Mouse (Mus musculus): ENCODE results near the gene Grhpr. TPM values are rescaled to one million over a fixed set of nuclear protein-coding genes. Genes with fewer than 3 reads are reported as not detected.
A peak's percentile ranks its signal among the peaks of the same experiment; 100 is the strongest.

Grhpr gene
- polyA plus RNA-seq, 1 experiment from 2014 or later = 20.7 TPM

DNA sequence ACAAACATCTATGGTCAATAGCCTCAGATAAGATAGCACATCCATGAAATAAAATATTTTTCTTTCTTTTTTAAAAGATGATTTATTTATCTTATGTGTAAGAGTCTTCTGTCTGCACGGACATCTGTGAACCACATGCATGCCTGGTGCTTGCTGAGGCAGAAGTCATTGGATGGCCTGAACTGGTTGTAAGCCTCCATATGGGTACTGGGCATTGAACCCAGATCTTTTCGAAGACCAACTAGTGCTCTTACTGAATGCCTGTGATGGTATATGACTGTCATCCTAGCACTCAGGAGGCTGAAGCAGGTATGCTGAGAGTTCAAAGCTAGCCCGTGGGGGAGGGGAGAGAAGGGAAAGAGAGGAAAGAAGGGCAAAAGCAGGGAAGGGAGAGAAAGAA, 16.9 kb downstream of the Grhpr start:
- DNase-seq (no peak), ATAC-seq (ENCODE audit: low FRiP score, low TSS enrichment) (no peak)
- Histone ChIP-seq H3K9me3 (ENCODE audit: control insufficient read depth, low read length) (no peaks in the 10 kb centered on the region), H3K27me3 (ENCODE audit: control insufficient read depth, insufficient read depth, low read length) (no peaks in the 10 kb centered on the region), H3K4me1 (ENCODE audit: control insufficient read depth, insufficient read depth, low read length) (no peaks in the 10 kb centered on the region), H3K36me3 (ENCODE audit: control insufficient read depth, insufficient read depth, low read length) (peaks cover 18% of the 10 kb centered on the region), H3K27ac (replicated peaks; ENCODE audit: low read depth, low read length) (no peak overlapping the region), H3K9ac (replicated peaks; ENCODE audit: low read length) (no peak overlapping the region), H3K4me2 (ENCODE audit: low read length) (no peak overlapping the region), H3K4me3 (replicated peaks; ENCODE audit: low read depth, low read length) (no peak overlapping the region)
- WGBS = 88% methylated on average over 3 of the region's 3 CpGs

DNA sequence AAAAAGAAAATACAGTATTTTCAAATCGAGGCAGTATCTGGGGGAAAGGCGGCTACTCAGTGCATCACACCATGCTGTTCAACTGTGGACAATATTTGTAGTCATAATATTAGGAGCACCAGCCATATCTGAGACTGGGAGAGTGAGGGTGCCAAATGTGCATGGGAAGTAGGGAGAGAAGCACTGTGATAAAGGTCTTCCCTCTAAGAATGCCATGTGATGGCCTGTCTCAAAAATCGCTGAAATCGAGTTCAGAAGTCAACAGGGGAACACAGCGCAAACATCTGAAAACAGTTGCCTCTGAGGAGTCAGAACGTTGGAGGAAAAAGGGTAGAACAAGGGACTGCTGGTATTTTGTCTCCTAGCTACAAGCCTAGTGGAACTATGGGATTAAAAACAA, 18.8 kb downstream of the Grhpr start:
- H3K4me3 ChIP-seq (replicated peaks; ENCODE audit: low read depth, low read length) = no peak overlapping the region
- no peaks in the 10 kb centered on the region for H3K4me1 ChIP-seq (ENCODE audit: control insufficient read depth, insufficient read depth, low read length)
- no peaks in the 10 kb centered on the region for H3K9me3 ChIP-seq (ENCODE audit: control insufficient read depth, low read length)
- no peaks in the 10 kb centered on the region for H3K27me3 ChIP-seq (ENCODE audit: control insufficient read depth, insufficient read depth, low read length)
- WGBS = 93% methylated on average over 6 of the region's 6 CpGs
- H3K36me3 ChIP-seq (ENCODE audit: control insufficient read depth, insufficient read depth, low read length) = peaks cover 2% of the 10 kb centered on the region
- H3K4me2 ChIP-seq (ENCODE audit: low read length) = no peak overlapping the region
- ATAC-seq (ENCODE audit: low FRiP score, low TSS enrichment) = no peak
- DNase-seq = no peak
- H3K9ac ChIP-seq (replicated peaks; ENCODE audit: low read length) = no peak overlapping the region
- H3K27ac ChIP-seq (replicated peaks; ENCODE audit: low read depth, low read length) = no peak overlapping the region

DNA sequence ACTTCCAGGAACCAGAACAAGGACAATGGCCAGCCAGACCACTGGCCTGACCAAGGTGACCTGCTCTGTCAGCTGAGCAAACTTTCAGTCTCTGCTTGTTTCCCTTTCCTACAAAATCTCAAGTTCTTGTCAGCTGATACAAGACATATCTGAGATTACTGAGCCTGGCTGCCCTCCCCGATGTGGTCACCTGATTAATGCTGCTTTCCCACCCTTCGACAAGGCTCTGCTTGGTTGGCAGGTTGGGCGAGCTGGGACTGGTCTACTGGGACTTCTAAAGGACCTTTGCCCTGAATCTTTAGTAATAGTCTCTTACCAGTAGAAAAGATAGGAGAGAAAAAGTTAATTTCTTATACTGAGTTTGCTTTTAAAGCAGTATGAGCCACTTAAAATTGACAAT, 24.3 kb downstream of the Grhpr start:
- WGBS = 94% methylated on average over 3 of the region's 3 CpGs
- peaks cover 10% of the 10 kb centered on the region for H3K4me1 ChIP-seq (ENCODE audit: control insufficient read depth, insufficient read depth, low read length)
- no peak overlapping the region for H3K4me3 ChIP-seq (replicated peaks; ENCODE audit: low read depth, low read length)
- H3K27me3 ChIP-seq (ENCODE audit: control insufficient read depth, insufficient read depth, low read length) = no peaks in the 10 kb centered on the region
- H3K4me2 ChIP-seq (ENCODE audit: low read length) = no peak overlapping the region
- H3K36me3 ChIP-seq (ENCODE audit: control insufficient read depth, insufficient read depth, low read length) = no peaks in the 10 kb centered on the region
- no peaks in the 10 kb centered on the region for H3K9me3 ChIP-seq (ENCODE audit: control insufficient read depth, low read length)
- ATAC-seq (ENCODE audit: low FRiP score, low TSS enrichment) = no peak
- DNase-seq = no peak
- H3K9ac ChIP-seq (replicated peaks; ENCODE audit: low read length) = no peak overlapping the region
- no peak overlapping the region for H3K27ac ChIP-seq (replicated peaks; ENCODE audit: low read depth, low read length)

DNA sequence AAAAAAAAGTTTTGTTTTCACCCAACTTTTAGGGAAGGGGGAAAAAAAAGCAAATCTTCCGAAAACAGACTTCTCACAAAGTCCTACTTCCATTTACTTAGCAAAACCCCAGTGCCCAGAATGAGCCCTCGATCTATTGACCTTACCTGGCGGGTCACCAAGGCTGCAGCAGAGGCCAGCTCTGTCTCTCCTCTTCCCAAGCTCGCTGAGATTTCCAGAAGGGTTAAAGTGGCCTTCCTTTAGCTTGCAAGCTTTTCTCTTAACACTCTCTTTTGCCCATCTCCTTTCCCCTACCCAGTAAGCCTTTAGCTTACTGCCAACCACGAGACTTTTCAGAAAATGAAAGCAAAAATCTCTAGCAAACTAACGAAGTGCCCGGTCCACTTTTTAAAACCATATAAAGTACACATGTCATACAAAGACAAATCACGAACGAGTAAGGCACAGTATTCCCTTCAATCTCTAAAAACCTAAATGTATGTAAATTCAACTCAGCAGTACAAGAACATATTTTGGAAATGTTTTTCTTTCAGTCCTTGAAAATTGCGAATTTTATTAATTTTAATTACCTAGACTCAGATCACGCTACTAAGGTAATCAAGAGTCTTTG, 29.7 kb downstream of the Grhpr start:
- no peak for ATAC-seq (ENCODE audit: low FRiP score, low TSS enrichment)
- H3K4me2 ChIP-seq (ENCODE audit: low read length) = peak overlapping the region; percentile 79

DNA sequence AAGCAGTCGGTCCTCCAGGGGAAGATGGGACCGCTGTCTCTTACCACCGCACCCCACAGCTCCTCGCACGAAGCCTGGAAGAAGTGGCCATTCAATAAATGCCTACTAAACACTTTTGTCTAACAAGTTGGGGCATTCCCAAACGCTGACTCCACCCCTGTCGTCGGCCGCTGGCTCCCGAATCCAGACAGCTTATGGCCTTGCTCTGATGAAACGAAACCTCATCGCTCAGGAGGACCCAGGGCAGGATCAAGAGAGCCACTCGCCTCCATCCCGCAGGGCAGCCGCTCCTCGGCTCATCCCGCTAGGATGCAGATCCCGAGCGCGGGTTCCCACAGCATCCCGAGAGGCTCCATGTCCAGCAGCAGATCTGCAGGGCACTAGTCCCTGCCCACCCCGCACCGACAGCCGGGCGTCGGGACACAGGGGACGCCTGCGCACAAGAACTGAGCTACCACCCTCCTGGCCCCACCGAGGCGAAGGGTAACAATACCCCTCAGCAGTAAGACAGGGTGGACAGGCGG, 30.4 kb downstream of the Grhpr start:
- Histone ChIP-seq H3K4me2 (ENCODE audit: low read length) (peak overlapping the region; percentile 79), H3K27me3 (ENCODE audit: control insufficient read depth, insufficient read depth, low read length) (no peaks in the 10 kb centered on the region), H3K4me1 (ENCODE audit: control insufficient read depth, insufficient read depth, low read length) (peaks cover 20% of the 10 kb centered on the region), H3K36me3 (ENCODE audit: control insufficient read depth, insufficient read depth, low read length) (no peaks in the 10 kb centered on the region), H3K27ac (replicated peaks; ENCODE audit: low read depth, low read length) (peak overlapping the region; percentile 95), H3K9ac (replicated peaks; ENCODE audit: low read length) (peak overlapping the region; percentile 80), H3K4me3 (replicated peaks; ENCODE audit: low read depth, low read length) (peak overlapping the region; percentile 83), H3K9me3 (ENCODE audit: control insufficient read depth, low read length) (no peaks in the 10 kb centered on the region)
- ATAC-seq (ENCODE audit: low FRiP score, low TSS enrichment) = peak; percentile 75
- under 1% methylated on average over 31 of the region's 31 CpGs for WGBS
- no peak for DNase-seq

More for the DNA sequence above, 29.7 kb downstream of the Grhpr start:
- no peaks in the 10 kb centered on the region for H3K9me3 ChIP-seq (ENCODE audit: control insufficient read depth, low read length)
- 9% methylated on average over 11 of the region's 11 CpGs for WGBS
- H3K4me3 ChIP-seq (replicated peaks; ENCODE audit: low read depth, low read length) = peak overlapping the region; percentile 83
- DNase-seq = peak; percentile 10
- H3K27me3 ChIP-seq (ENCODE audit: control insufficient read depth, insufficient read depth, low read length) = no peaks in the 10 kb centered on the region
- H3K36me3 ChIP-seq (ENCODE audit: control insufficient read depth, insufficient read depth, low read length) = no peaks in the 10 kb centered on the region
- H3K9ac ChIP-seq (replicated peaks; ENCODE audit: low read length) = peak overlapping the region; percentile 80
- H3K4me1 ChIP-seq (ENCODE audit: control insufficient read depth, insufficient read depth, low read length) = peaks cover 20% of the 10 kb centered on the region
- no peak overlapping the region for H3K27ac ChIP-seq (replicated peaks; ENCODE audit: low read depth, low read length)

DNA sequence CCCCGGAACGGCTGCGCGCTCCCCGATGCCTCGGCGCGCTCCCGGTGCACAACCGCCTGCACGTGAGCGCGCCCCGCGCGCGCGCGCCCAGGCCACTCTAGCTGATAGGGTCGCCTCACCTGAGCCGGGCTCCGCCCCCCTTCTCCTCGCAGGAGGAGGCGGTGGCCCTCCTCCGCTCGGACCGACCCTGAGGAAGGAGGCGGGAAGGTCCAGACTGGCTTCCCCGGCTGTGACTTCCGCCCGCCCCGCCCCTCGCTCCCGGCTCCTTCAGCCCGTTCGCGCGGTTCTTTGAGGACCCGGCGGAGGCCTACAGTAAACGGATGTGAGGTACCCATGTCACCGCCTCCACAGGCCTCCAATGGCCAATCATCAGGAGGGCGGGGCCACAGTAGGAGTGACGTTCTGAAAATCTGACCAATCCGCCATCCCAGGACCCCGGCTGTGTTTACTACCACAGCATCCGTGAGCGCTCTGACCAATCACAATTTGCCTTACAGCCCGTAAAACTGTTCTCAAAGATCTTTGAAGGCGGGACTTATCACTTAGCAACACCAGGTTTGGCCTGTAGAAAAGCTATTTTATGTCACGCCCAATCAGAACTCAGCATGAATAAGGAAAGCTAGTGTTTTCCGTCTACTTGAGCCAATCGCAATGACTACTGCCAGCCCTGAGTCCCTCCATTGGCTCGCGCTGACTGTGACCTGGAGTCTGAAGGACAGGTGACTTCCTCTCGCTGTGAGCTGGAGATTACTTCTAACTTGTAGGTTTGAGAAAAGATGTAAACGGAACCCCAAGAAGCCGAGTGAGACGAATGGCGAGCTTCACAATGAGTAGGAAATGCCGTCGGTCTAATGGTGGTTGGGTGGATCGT, 31.1 kb downstream of the Grhpr start, which contains the start of gene Zbtb5:
Gene Zbtb5, minus strand, starts transcription at position 308 of the 871 bp plus-strand sequence.
- Histone ChIP-seq H3K9ac (replicated peaks; ENCODE audit: low read length) (peak within 1 kb of the TSS; percentile 80), H3K27ac (replicated peaks; ENCODE audit: low read depth, low read length) (peak within 1 kb of the TSS; percentile 95), H3K27me3 (ENCODE audit: control insufficient read depth, insufficient read depth, low read length) (no peaks in the 10 kb centered on the region), H3K4me3 (replicated peaks; ENCODE audit: low read depth, low read length) (peak within 1 kb of the TSS; percentile 83), H3K9me3 (ENCODE audit: control insufficient read depth, low read length) (no peaks in the 10 kb centered on the region), H3K36me3 (ENCODE audit: control insufficient read depth, insufficient read depth, low read length) (no peaks in the 10 kb centered on the region), H3K4me2 (ENCODE audit: low read length) (peak within 1 kb of the TSS; percentile 80), H3K4me1 (ENCODE audit: control insufficient read depth, insufficient read depth, low read length) (peaks cover 20% of the 10 kb centered on the region)
- ATAC-seq (ENCODE audit: low FRiP score, low TSS enrichment) = peak; percentile 100
- under 1% methylated on average over 62 of the region's 63 CpGs for WGBS
- DNase-seq = peak; percentile 100

DNA sequence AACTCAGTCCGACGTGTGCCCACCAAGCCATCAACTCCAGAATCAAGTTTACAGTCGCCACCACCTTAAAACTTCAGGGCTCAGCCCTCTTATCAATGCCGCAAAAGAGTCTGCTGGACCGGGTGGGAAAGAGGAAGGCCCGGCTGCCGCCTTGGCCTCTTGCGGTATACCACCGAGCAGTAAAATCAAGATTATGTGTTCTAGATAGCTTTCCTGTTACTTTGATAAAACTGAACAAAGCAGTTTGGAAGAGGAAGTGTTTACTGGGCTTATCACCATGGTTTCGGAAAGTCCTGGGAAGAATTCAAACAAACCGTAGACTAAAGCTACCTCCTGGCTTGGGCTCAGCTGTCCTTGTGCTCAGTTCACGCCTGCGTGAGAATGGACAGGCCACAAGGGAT, 31.8 kb downstream of the Grhpr start:
- Histone ChIP-seq H3K9ac (replicated peaks; ENCODE audit: low read length) (peak overlapping the region; percentile 57), H3K4me3 (replicated peaks; ENCODE audit: low read depth, low read length) (peak overlapping the region; percentile 83), H3K4me2 (ENCODE audit: low read length) (peak overlapping the region; percentile 80), H3K27ac (replicated peaks; ENCODE audit: low read depth, low read length) (peak overlapping the region; percentile 71), H3K9me3 (ENCODE audit: control insufficient read depth, low read length) (no peaks in the 10 kb centered on the region), H3K27me3 (ENCODE audit: control insufficient read depth, insufficient read depth, low read length) (no peaks in the 10 kb centered on the region), H3K4me1 (ENCODE audit: control insufficient read depth, insufficient read depth, low read length) (peaks cover 20% of the 10 kb centered on the region), H3K36me3 (ENCODE audit: control insufficient read depth, insufficient read depth, low read length) (no peaks in the 10 kb centered on the region)
- DNase-seq (peak; percentile 25), ATAC-seq (ENCODE audit: low FRiP score, low TSS enrichment) (no peak)
- 1% methylated on average over 13 of the region's 13 CpGs for WGBS

DNA sequence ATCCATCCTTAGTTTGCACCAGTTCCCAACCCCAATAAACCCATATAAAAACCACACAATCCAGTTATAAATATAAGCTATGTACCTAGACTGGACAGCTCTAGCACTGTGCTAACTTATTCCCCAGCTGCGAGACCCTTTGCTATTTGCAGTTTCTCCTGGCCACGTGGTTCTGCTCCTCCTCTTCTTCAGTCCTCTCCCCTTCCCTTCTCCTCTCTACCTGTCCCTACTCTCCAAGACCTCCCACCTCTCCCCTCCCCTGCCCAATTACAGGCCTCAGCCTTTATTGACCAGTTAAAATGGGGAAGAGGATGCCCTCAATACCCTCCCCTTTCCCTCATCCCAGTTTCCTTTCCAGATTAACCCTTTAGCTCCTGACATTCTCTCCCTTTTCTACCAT, 32.3 kb downstream of the Grhpr start:
- Histone ChIP-seq H3K36me3 (ENCODE audit: control insufficient read depth, insufficient read depth, low read length) (no peaks in the 10 kb centered on the region), H3K27ac (replicated peaks; ENCODE audit: low read depth, low read length) (no peak overlapping the region), H3K9me3 (ENCODE audit: control insufficient read depth, low read length) (no peaks in the 10 kb centered on the region), H3K4me3 (replicated peaks; ENCODE audit: low read depth, low read length) (peak overlapping the region; percentile 83; the same call in 1 of the 2 replicates), H3K4me1 (ENCODE audit: control insufficient read depth, insufficient read depth, low read length) (peaks cover 20% of the 10 kb centered on the region), H3K27me3 (ENCODE audit: control insufficient read depth, insufficient read depth, low read length) (no peaks in the 10 kb centered on the region), H3K9ac (replicated peaks; ENCODE audit: low read length) (no peak overlapping the region), H3K4me2 (ENCODE audit: low read length) (peak overlapping the region; percentile 80)
- 5% methylated on average over 2 of the region's 2 CpGs for WGBS
- ATAC-seq (ENCODE audit: low FRiP score, low TSS enrichment) (no peak), DNase-seq (no peak)
